Mouse (Mus musculus): ENCODE results near the gene Gk5. TPM values are rescaled to one million over a fixed set of nuclear protein-coding genes. Genes with fewer than 3 reads are reported as not detected.
"Not testable (repeated sequence)": the region's sequence is repeated elsewhere in the genome, so short reads cannot be mapped to it uniquely, and the experiment has no call there.

Gk5 gene
- total RNA-seq, 1 experiment from 2014 or later = 2.1 TPM

DNA sequence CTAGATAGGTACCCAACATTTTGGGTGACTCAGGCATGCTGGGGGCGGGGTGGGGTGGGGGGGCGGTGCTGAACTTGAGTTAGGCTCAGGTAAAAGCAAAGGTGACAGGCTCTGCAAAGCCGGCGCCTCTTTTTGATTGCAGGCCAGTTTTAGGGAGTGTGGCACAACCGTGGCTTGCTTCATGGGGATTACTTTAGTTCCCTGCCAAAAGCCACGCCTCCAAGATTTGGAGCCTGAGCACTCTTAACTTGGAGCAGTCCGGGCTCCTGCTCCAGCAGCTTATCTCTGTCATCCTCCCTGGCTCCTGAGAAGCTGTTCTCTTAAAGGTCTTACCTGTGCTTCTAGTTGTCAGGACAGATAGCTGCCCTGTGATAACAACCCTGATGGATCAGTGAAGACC is 21.8 kb downstream of the Gk5 start:
- no peak for ATAC-seq (replicated peaks; ENCODE audit: insufficient number of reproducible peaks, low FRiP score, low TSS enrichment, poor library complexity, severe bottlenecking)

DNA sequence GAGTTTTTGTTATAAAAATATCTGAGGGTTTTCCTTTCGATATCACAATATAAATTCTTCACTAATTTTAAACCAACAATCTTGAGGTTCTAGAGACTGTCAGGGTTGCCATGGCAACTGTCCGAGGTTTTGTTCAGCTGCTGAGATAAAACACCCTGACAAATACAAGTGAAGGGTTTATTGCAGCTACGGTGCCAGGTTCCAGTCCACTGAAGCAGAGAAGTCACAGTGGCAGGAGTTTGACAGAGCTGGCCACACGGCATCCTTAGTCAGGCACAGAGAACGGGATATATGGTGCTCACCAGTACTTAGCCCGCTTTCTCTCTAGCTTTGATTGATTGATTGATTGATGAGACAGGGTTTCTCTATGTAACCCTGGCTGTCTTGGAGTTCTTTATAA is 23.3 kb downstream of the Gk5 start:
- ATAC-seq (replicated peaks; ENCODE audit: insufficient number of reproducible peaks, low FRiP score, low TSS enrichment, poor library complexity, severe bottlenecking) = no peak

DNA sequence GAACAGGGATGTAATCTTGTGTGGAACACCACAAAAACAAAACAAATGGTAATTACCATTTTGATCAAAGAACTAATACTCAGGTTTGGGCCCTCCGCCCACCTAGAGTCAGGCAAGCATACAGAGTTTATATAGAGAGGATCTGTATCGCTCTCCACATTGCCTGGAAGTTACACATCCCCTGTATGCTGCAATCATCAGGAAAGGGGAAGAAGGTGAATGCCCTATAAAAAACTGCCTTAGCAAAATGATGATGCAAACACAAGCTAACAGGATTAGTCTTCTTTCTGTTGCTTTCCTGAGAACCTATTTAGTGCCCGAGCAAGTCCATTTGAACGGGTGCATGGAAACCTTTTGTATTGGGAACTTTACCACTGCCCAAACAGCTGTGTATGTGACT is 24.5 kb downstream of the Gk5 start:
- no peak for ATAC-seq (replicated peaks; ENCODE audit: insufficient number of reproducible peaks, low FRiP score, low TSS enrichment, poor library complexity, severe bottlenecking)

DNA sequence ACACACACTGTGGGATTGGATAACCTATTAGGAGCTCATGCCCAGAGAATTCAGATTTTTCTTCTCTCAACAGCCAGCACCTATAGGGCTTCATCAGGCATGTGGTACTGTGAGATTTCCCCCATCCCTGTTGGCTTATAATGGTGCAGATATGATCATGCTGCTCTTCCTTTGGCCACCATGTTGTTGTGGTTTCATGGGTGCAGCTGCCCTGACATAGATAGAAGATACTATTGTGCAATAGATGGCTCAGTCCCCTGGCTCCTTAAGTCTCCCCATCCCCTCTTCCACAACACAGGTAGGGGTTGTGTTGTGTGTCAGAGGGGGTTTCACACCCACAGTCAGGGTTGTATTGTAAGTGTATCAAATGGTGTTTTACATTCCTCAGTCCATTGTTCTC is 25.7 kb downstream of the Gk5 start:
- ATAC-seq (replicated peaks; ENCODE audit: insufficient number of reproducible peaks, low FRiP score, low TSS enrichment, poor library complexity, severe bottlenecking) = no peak

DNA sequence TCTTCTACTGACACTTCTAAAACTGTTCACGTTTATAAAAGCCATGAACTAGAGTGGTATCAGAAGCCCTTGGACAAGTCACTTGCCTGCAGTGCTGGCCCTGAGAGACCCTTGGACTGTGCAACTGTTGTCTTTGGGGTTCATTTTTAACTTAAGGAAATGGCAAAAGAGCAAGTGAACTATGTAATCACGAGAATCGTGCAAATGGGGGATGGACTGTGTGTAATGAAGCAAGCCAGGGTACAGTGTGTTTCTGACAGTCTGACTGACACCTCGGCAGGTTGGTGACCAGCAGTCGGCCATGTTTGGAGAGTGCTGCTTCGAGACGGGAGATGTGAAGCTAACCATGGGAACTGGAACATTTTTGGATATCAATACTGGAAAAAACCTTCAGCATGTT is 33.6 kb downstream of the Gk5 start:
- ATAC-seq (replicated peaks; ENCODE audit: insufficient number of reproducible peaks, low FRiP score, low TSS enrichment, poor library complexity, severe bottlenecking) = no peak

DNA sequence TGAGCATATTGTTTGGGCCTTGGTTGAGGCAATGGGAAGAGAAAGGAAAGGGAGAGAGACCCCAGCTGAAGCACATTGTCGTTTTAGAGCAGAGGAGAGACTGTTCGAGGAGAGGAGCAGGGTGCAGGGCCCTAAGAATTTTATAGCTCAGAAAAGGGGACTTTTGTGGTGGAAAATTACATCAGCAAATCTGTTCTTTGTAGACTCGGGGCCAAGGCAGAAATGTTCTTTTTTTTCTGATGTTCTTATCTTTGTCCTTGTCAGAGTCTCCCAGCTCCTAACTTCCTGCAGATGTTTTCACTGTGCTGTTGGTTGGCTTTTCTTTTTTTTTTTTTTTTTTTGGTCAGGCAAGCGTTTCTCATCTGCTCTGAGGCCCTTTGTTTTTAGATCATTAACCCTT is 39.3 kb downstream of the Gk5 start:
- ATAC-seq (replicated peaks; ENCODE audit: insufficient number of reproducible peaks, low FRiP score, low TSS enrichment, poor library complexity, severe bottlenecking) = no peak

DNA sequence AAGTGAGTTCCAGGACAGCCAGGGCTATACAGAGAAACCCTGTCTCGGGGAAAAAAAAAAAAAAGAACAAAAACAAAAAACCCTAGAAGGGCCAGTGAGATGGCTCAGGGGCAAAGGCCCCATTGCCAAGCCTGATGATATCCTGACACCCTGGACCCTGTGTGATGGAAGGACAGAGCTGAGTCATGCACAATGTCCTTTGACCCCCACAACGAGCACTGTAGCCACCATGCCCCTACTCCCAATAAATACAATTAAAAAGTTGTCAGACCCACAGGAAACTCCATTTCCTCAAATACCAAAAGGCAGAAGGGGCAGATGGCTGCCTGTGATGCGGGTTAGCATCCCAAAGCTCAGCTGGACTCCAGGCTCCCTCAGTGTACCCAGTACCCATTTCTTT is 39.9 kb downstream of the Gk5 start:
- ATAC-seq (replicated peaks; ENCODE audit: insufficient number of reproducible peaks, low FRiP score, low TSS enrichment, poor library complexity, severe bottlenecking) = no peak

DNA sequence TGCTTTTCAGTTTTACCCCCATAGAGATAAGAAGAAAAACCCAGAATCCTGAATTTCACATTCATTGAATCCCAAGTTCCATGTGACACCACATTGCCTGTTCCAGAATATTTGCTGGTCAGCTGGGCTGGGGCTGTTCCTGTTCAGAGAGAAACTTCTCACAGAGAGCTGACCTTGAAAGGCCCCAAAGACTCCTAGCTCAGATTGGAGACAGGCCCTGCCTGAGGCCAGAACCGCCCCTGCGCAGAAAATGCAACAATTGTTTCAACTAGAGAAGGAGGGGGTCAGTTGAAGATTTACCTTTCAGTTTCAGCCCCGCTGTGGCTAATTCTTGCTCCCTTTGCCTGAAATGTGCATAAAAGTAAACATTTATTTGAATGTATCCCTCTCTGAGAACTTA is 41.6 kb downstream of the Gk5 start:
- ATAC-seq (replicated peaks; ENCODE audit: insufficient number of reproducible peaks, low FRiP score, low TSS enrichment, poor library complexity, severe bottlenecking) = no peak

DNA sequence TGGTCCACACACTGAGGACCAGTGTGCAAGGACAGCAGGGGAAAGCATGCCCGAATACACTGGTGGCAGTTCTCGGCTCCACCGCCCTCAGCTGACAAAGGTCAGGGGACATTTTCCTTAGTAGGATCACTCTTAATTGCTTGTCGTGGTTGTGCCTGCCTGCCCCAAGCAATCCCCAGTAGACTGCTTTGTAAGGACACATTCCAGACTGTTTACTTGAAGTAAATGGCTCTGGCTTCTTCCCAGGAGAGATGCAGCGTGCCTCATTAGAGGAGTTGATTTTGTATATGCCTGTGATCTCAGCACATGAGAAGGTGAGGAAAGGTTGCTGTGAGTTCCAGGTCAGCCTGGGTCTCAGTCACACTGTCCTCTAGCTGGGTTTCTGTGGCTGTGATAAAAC is 43.3 kb downstream of the Gk5 start:
- ATAC-seq (replicated peaks; ENCODE audit: insufficient number of reproducible peaks, low FRiP score, low TSS enrichment, poor library complexity, severe bottlenecking) = no peak

DNA sequence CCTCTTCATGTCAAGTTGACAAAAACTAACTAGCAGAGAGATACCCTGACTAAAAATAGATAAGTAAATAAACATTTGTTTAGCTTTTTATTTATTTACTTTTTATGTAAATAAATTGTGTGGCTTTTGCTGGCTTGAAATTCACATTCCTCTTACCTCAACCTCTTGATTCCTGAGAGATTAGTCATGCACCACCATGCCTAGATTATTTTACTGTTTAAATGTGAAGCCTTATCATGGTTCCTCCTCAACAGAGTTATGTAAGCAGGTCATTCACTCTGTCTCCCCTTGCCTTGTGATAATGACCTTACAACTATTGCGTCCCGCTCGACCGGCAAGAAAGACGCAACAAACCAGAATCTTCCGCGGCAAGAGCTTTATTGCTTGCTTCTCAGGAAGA is 44.3 kb downstream of the Gk5 start:
- no peak for ATAC-seq (replicated peaks; ENCODE audit: insufficient number of reproducible peaks, low FRiP score, low TSS enrichment, poor library complexity, severe bottlenecking)

DNA sequence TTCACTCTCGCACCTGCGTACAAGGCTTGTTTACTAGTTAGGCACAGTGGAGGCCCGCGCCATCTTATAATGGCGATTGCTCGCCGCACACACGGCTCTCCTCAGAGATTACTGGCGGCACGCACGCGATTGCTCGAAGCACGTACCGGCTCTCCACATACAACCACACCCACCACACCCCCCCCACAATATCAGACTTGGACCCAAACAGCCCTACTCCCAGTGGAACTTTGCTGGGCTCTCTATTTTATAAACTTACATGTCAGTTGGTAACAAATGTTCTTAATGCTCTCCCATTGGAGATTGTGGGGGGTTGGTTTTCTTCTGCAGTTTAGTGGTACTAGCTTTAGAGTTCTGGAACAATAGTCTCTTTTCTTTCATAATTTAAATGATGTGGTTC is 44.8 kb downstream of the Gk5 start:
- not testable (repeated sequence) for ATAC-seq (replicated peaks; ENCODE audit: insufficient number of reproducible peaks, low FRiP score, low TSS enrichment, poor library complexity, severe bottlenecking)

DNA sequence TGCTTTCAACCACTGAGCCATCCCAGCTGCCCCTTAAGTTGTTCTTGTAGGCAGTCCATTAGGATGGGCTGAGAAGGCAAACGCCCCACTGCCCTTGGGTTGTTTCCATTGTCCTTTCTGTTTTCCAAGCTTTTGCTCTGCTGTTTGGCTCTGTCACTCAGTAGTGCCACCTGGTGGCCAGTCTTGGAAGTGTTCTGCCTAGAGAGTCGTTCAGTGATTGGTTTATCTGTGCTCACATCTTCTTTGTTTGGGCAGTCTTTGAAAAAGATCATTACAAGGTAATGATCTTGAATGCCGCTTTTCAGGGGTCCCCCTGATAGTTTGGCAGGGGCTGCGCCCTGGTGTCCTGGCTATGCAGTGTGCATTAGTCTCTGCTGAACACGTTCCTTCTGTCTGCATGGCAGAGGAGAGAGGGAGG is 48.0 kb downstream of the Gk5 start:
- ATAC-seq (replicated peaks; ENCODE audit: insufficient number of reproducible peaks, low FRiP score, low TSS enrichment, poor library complexity, severe bottlenecking) = peak; percentile 78; the same call in 1 of the 2 replicates

DNA sequence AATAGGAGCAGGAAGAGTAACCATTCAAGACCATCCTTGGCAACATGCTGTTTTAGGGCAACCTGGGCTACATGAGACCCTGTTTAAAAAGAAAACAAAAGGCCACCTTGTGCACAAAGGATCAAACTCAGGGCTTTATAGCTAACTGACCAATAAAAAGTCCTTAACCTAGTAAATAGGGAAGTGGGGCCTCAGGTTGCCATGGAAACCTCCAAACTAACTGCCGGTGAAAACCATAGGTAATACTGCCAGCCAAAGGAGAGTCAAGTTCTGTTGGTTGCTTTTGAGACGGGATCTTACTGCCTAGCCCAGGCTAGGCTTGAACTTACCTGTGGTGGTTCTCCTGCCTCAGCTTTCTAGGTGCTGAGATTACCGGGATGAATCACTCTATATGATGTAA is 51.4 kb downstream of the Gk5 start:
- ATAC-seq (replicated peaks; ENCODE audit: insufficient number of reproducible peaks, low FRiP score, low TSS enrichment, poor library complexity, severe bottlenecking) = no peak

DNA sequence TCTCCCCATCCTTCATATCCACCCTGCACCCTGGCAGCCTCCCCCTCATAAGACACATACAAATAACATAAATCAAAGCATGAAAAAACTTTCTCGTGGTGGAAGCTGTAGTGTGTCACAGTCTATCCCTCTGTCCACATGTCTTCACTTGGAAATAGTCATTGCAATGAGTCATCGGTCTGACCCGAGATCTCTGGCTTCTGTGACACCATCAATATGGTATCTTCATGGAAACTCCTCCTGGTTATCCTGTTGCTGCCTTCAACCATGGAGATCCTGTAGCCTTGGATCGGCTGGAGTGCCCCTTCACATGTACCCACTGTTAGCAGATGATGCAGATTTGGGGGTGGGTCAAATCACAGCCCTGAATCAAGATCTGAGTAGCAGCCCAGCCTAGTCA is 65.7 kb downstream of the Gk5 start:
- no peak for ATAC-seq (replicated peaks; ENCODE audit: insufficient number of reproducible peaks, low FRiP score, low TSS enrichment, poor library complexity, severe bottlenecking)

DNA sequence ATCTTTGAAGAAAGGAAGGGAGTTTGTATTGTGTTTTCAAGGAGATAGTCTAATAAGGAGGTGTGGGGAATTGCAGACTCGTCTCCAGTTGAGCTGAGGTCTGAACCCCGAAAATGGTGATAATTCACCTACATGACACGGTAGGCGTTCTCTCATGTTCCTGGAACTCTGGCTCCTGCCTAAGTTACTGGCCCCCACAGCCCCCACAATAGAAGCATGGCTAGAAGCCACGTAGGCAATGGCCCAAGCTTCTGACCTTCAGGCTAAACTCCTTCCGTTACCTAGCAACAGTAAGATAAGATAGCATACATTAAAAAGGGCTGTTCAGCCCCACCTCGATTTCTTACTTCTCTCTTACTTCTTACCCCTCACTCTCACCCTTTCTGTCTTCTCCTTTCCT is 67.5 kb downstream of the Gk5 start:
- ATAC-seq (replicated peaks; ENCODE audit: insufficient number of reproducible peaks, low FRiP score, low TSS enrichment, poor library complexity, severe bottlenecking) = no peak

DNA sequence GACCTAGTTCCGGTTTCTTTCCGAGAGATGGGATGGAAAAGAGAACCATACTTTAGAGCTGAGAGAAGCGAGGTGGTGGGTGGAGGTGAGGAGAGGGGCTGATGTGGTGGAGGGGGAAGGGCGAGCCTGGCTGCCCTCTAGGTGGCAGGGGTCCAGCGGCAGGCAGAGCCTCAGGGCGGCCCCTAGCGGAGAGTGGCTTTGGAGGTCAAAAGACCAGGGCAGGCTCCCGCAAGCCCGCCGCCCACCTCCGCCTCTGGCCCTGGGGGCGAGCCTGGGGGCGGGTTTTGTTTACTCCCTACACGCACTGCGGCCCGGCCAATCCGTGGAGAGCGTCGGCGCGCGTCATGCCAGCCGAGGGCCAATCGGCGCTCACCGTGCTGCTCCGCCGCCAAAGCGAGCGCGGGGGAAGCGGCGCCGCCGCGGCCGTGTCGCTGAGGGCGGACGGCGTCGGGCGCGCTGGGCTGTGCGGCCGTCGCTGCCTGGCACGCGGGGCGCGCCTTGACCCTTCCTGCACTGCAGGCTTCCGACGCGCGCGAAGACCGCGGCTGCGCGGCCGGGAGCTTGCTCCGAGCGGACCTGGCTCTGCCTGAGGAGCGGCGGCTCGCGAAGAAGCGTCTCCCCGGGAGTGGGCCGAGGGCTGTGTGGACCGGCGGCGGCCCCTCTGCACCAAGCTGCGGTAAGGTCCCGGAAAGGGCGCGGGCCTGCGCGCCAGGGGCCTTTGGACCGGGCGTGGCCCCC is 76.9 kb downstream of the Gk5 start, which contains the start of gene Tfdp2:
Gene Tfdp2 (plus strand): TSS at position 391 of the 738 bp plus-strand sequence.
- peak; percentile 88 for ATAC-seq (replicated peaks; ENCODE audit: insufficient number of reproducible peaks, low FRiP score, low TSS enrichment, poor library complexity, severe bottlenecking)

DNA sequence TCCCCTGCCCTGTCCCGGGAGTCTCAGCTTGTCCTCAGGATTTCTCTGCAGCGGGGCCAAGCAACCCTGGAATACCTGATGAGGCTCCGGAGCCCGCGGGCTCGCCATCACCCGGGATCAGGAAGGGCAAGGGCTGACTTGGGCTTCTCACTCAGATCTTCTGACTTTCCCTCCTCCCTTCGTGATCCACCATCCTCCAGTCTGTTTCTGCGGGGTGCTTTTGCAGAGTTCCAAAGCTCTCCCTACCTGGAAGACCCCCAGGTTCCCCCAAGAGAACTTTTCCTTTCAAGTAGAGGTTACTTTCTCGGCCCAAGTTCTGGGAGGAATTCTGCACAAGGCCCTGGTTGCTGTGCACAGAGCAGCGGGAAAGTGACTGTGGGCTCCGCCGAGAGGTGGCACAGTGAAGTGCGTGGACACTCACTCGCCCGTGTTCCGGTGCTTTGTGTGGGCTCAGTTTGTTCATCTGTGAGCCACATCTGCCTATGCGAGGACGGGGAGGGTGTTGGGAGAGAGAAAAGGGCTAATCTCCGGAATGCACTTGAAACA is 77.5 kb downstream of the Gk5 start:
- ATAC-seq (replicated peaks; ENCODE audit: insufficient number of reproducible peaks, low FRiP score, low TSS enrichment, poor library complexity, severe bottlenecking) = peak; percentile 55

DNA sequence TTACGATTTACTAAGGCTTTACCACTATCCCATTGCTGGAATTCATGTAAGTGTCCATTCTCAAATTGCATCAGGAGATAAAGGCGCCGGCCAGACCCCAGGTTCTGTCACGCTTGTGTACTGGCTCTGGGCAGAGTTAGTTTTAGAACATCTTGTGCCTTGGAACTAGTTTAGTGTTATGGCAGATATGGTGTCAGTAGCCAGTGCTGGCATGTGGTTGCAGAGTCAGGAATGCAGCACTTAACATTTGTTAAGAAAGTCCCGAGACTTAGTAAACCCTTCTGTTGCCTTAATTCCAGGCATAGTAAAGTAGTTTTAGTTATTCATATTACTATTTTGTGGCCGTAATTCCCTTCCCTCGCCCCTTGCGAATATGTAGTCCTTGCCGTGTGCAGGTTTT is 78.6 kb downstream of the Gk5 start:
- ATAC-seq (replicated peaks; ENCODE audit: insufficient number of reproducible peaks, low FRiP score, low TSS enrichment, poor library complexity, severe bottlenecking) = no peak

DNA sequence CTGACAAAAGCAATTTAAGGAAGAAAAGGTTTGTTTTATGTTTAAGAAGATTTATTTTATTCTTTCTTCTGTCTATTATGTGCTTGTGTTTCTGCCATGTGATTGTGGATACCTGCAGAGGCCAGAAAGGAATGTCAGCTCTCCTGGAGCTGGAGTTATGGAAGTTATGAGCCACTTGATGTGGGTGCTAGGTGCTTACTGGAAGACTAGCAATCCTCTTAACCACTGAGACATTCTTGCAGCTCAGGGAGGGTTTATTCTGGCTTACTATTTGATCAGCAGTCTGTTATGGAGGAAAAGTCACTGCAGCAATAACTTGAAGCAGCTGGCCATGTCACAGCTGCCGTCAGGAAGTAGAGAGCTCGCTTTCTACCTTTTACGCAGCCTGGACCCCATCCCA is 84.5 kb downstream of the Gk5 start:
- ATAC-seq (replicated peaks; ENCODE audit: insufficient number of reproducible peaks, low FRiP score, low TSS enrichment, poor library complexity, severe bottlenecking) = no peak

DNA sequence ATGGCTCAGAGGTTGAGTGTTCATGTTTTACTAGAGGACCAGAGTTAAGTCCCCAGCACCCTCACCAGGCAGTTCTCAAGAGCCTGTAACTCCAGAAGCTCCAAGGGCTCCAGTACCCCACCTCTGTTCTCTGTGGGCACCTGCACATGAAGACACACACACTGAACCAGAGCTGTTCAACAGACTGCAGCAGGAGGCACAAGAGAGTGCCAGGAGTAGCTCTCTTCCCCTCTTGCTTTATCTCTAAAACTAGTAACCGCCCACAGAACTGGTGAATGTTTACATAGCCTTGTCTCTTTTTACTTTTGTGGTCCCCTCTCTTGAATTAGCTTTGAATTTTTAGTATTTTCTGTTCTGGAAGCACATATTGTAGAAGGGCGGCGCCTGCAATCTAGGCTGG is 88.3 kb downstream of the Gk5 start:
- ATAC-seq (replicated peaks; ENCODE audit: insufficient number of reproducible peaks, low FRiP score, low TSS enrichment, poor library complexity, severe bottlenecking) = no peak
